Mouse (Mus musculus): Measurements from ENCODE around the gene Sesn3.
"Not testable (repeated sequence)": the region's sequence is repeated elsewhere in the genome, so short reads cannot be mapped to it uniquely, and the experiment has no call there.

DNA sequence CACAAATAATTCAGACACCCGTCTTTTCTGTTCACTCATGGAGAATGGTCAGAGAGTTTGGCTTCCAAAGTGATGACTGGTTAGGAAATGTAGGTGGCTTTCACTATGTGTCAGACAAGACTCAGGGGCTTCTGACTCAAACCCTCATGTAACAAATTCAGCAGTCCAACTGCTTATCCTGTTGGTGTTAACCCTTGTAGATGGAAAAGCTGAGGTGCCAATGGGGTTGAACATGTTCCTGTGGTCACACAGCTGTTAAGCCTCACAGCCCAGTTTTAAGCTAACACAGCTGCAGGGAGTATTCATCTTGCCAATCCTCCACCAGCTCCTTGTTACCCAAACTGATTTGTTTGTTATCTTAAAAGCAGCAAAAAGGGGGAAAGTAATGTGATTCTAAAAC is 33.9 kb upstream of the Sesn3 start:
- not testable (repeated sequence) for TF ChIP-seq FLI1 (IDR thresholded peaks at IDR 0.05; ENCODE audit: low read length); GATA1 (IDR thresholded peaks at IDR 0.05; ENCODE audit: borderline replicate concordance, low read length)
